Mouse (Mus musculus) liver, adult 2 months (tissue): ENCODE data around the gene Lrrc49.

Experiments used
- CTCF ChIP-seq: fragments of 200-500 bp; IDR thresholded peaks from 2 replicates; pipeline ENCODE4 v1.5.1; 2011; ENCODE audit warnings: low read depth, low read length, control low read depth
- POLR2A ChIP-seq: fragments of 200-500 bp; IDR thresholded peaks from 2 replicates; pipeline ENCODE4 v1.6.1; 2011; ENCODE audit warnings: low read length, control low read depth; ENCODE audit not compliant: insufficient read depth; ENCODE audit errors: extremely low read depth

GRCm38 (mm10) chr9:60709721-60710120 lies 21.8 kb upstream of the Lrrc49 start:
- TF ChIP-seq CTCF = no peak
- no peak for TF ChIP-seq POLR2A
